Mouse (Mus musculus) left cerebral cortex, postnatal 14 days (tissue): ENCODE measurements at regions not wholly inside any gene's neighbourhood (a gene's known extent, or its start where the extent isn't known, plus 50 kb on each side); places are given as distances from the start of the nearest gene placed in this dataset.

Experiments used
- DNase-seq, 2 experiments: peaks; one replicate each; pipeline ENCODE4 v3.0.0; 2021 to 2022; ENCODE audit warnings: low spot score in 2 of 2, mixed read lengths in 1 of 2
- intact Hi-C: fragments of 180-260 bp; cut with DNase I; formaldehyde crosslinking; loops from one replicate; pipeline ENCODE4 v1.15.1; 2025

GRCm38 (mm10) chr6:143590231-143590630 is 423.2 kb downstream of the Etnk1 start:
- intact Hi-C loops: no loop called here
- DNase-seq: no peak

DNA sequence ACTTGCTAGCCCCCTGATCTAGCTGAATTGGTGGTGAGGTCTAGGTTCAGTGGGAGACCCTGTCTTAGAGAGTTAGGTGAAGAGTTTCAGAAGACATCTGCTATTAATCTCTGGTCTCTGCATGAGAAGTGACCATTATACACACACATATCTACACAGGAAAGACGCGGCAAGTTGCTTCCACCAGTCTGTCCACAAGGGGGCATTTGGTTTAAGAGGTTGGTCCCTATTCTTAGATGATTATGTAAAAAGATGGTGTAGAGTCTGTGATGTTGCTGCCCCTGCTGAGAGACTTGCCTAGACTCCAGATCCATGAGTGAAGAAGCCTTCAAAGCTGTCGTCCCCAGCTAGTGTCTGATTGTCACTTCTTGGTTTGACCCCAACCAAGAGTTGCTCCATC is 425.5 kb downstream of the Etnk1 start:
- intact Hi-C loops: no loop called here
- DNase-seq: no peak

DNA sequence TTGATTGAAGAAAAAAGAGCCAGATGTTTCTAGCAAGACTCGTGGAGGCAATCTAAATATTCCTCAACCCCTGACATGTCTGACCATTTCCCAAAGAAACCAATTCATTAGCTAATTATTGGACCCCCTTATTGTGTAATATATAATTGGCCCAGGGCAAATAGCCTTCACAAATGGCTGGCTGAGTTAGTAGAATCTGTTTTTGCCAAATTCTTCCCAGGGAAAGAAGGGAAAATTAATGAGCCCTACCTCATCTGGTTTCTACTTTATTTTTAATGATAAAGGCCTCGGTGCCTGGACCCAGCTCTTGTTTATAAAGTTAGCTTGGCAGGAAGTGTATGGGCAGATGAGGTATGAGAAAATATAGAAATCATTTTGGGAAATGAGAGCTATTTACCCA is 428.5 kb downstream of the Etnk1 start:
- intact Hi-C loops: no loop called here
- no peak for DNase-seq

DNA sequence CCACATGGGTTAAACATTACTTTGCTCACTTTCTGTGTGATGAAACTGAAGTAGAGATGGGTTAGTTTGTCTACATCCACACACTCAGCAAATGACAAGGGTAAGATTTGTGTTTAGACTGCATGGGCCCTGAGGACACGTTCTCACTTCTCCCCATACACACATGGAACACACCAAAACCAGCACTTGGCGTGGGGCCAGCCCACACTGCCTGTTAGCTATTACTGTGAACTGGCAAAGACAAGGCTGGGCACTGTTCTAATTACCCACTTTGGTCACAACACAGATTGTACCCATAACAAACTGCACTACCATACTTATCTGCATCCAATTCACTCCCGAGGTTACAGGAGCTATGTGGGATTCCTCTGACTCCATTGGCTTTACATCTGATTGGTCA is 430.4 kb downstream of the Etnk1 start:
- DNase-seq: no peak
- intact Hi-C loops: no loop called here

DNA sequence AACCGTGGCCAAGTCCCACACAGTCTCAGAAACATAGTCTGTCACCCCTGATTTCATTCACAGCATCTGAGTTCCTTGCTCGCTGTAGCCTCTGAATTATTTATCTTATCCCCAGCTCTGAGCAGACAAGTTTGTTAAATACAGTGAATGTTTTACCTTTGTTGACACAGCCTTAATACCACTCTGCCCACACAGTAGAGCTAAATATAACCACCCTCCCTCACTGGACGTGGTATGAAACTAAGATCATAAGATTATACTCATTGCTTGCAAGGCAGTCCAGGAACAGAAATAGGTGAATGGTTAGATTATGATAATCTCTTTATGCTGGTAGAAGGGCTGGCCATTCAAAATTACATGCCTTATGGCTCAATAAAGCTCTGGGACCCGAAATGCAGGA is 431.9 kb downstream of the Etnk1 start:
- DNase-seq: no peak
- intact Hi-C loops: no loop called here

GRCm38 (mm10) chr6:143609100-143609499 is 442.1 kb downstream of the Etnk1 start:
- DNase-seq: peak in 1 of 2 experiments; percentile 16
- intact Hi-C loops: no loop called here

GRCm38 (mm10) chr6:143612966-143613365 is 445.9 kb downstream of the Etnk1 start:
- no peak for DNase-seq
- intact Hi-C loops: no loop called here

- peak in 1 of 2 experiments; percentile 9 for DNase-seq
- intact Hi-C loops: no loop called here
These were observed 447.5 kb downstream of the Etnk1 start for GRCm38 (mm10) chr6:143614431-143614987.

GRCm38 (mm10) chr6:143615361-143615760 is 448.3 kb downstream of the Etnk1 start:
- DNase-seq: no peak
- intact Hi-C loops: no loop called here

DNA sequence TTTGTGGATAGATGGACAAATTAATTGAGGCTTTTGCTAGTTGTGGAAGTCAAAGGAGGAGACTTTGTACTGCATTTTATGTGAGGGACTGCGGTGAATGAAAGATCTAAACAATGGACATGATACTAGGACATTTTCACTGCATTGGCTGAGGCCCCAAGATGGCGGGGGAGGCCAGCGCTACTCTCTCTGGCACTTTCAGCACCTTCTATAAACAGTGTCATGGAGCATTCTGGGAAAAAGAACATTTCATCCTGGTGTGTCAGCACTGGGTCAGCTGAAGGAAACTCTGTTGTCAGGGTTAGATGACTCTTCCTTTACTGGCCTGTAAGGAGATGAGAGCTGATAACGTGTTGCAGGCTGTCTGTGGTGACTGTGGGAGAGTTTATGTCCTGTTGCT is 449.4 kb downstream of the Etnk1 start:
- intact Hi-C loops: no loop called here
- no peak for DNase-seq

DNA sequence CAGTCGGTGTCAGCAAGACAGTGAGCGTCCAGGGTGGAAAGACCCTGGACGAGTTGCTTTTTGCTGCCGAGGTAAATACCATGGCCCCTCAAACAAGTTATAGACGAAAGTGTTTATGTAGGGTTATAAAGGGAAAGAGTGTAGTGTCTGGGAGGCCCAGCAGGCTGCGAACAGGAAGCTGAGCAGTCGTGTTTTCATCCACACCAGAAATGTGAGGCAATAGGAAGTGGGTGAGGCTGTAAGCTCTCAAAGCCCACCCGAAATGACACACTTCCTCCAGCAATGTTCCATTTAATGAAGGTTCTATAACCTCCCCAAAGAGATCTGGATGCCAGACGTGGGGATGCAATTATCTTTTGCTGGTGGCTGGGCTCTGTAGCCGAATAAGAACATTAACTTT is 451.5 kb downstream of the Etnk1 start:
- no peak for DNase-seq
- intact Hi-C loops: no loop called here

DNA sequence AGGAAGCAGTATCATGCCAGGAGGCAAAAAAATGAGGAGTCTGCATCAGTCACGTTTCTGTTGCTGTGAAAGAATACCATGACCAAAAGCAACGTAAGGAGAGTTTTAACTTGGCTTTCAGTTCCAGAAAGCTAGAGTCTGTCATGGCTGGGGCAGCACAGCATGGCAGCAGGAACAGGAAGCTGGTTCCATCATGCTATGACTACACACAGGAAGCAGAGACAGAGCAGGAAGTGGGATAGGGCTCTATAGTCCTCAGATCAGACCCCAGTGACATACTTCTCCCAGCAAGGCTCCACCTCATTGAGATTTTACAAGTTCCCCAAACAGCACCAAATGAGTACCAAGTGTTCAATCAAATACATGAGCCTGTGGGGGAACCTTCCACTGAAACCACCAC is 453.6 kb downstream of the Etnk1 start:
- intact Hi-C loops: no loop called here
- no peak for DNase-seq

GRCm38 (mm10) chr6:143622161-143622560 is 455.1 kb downstream of the Etnk1 start:
- peak; percentile 22 to 63 for DNase-seq
- intact Hi-C loops: no loop called here

DNA sequence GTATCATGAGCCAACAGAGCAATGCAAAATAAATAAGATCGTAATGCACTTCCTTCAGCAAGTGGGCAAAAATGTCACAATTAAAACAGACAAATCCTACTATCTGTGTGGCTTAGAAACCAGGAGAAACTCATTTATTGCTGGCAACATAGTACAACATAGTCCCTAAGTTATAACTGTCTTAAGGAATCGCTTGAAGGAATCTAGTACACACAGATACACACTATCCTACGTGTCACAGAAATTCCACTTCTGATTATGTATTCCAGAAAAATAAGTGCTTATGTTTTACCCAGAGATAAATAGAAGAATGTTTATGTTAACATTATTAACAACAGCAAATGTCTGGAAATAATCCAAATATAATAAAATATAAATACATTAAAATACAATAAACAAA is 457.9 kb downstream of the Etnk1 start:
- intact Hi-C loops: no loop called here
- DNase-seq: no peak

- intact Hi-C loops: no loop called here
- no peak for DNase-seq
These were observed 464.6 kb downstream of the Etnk1 start for GRCm38 (mm10) chr6:143631581-143631980.

DNA sequence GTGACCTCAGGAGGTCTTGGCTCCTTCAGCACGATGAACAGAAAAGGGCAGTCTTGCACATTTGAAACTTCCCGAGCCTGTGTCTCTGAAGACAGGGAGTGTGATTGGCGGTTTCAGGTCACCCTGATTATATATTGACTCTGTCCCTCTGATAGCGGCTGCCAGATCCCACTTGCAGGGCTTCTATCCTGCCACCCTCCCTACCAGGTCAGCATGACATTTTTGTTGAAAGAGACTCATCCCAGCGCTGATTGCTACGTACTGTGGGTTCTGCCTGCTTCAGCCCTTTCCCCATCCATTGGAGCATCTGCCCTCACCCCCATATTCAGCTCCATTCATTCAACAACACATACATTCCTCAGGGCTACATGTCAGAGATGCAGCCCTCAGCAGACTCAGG is 466.7 kb downstream of the Etnk1 start:
- DNase-seq: no peak
- intact Hi-C loops: no loop called here

DNA sequence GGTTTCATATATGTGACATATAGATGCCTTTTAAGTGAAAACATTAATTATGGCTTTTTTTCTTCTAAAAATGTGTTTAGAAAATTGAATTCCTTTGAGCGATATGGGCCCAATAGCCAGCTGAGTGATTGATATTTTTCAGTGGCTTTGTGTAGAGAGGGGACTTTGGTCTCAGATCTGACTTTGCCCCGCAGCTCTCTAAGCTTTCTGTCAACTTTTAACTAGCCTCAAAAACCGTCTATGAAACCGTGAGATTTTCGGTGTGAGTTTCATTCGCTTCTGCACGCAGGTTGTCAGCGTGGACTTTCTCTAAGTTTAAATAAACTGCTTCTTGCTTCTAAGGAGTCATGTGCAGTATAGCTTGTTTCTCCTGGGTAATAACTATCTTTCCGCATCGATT is 467.3 kb downstream of the Etnk1 start:
- intact Hi-C loops: no loop called here
- DNase-seq: no peak

DNA sequence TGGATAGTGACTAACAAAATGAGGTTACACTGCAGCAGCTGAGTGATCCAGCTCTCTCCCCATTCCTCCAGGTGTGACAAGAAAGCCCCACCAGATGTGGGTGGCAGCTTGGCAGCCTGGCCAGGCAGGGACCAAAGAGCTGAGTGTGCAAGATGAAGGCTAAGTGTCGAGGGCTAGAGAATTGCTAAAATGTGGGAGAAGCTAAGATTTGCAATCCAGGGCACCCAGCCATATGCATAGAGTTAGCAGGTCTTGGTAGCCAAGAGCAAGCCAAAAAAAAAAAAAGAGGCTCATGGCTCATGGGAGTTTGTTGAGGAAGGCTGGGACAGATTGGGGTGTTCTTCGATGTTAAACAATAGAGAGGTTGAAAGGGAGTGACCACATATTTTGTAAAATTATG is 468.0 kb downstream of the Etnk1 start:
- DNase-seq: no peak
- intact Hi-C loops: no loop called here

DNA sequence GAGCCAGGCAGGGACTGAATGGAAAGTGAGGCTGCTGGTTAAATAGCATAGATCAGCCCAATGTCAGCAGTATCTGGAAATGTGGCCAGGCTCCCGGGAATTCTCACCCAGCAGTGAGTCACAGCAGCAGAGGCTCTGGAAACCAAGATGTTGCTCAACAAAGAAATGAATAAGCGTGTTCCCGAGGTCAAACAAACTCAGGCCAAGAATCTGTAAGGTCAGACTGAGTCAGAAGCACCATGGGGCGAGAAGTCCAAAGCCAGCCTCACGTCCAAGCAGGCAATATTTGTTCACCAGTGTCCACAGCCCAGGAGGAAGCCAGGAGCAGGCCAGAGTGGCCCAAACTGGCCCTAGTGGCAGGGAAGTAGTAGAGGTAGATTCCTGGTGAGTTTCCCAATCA is 473.6 kb downstream of the Etnk1 start:
- no peak for DNase-seq
- intact Hi-C loops: no loop called here

GRCm38 (mm10) chr6:143642052-143642451 is 475.0 kb downstream of the Etnk1 start:
- intact Hi-C loops: no loop called here
- DNase-seq: no peak

DNA sequence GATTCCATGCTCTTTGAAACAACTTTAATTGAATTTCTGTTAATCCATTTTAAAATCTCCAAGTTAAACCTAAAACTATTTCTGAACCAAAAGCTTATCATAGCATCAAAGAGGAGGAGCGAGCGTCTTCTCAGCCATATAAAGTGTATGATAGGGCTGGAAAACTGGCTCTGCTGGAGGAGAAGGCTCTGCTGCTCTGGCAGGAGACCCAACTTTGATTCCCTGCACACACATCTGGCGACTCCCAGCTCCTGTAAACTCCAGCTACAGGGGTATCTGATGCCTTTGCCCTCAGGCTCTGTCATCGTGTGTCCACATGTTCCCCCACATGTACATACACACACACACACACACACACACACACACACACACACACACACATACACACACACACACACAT is 479.0 kb downstream of the Etnk1 start:
- DNase-seq: no peak
- intact Hi-C loops: no loop called here

DNA sequence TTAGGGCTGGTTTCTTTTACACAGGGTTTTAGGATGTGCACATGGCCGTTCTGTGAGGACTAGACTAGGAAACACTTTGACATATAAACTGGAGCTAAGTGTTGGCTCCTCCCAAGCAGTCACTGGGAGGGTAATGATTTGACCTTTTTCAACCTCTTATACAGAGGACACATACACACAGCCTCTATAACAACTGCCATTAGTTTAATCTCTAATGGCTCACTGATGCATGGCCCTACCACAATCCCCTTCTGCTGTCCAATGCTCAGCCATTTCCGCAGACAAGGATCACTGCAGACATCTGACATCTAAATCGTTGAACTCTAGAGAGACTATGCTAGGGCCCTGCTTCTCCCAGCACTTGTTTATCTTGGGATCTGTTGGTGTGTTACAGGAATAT is 481.5 kb downstream of the Etnk1 start:
- DNase-seq: no peak
- intact Hi-C loops: no loop called here
